Mouse (Mus musculus): ENCODE results near the gene Nop16.

DNA sequence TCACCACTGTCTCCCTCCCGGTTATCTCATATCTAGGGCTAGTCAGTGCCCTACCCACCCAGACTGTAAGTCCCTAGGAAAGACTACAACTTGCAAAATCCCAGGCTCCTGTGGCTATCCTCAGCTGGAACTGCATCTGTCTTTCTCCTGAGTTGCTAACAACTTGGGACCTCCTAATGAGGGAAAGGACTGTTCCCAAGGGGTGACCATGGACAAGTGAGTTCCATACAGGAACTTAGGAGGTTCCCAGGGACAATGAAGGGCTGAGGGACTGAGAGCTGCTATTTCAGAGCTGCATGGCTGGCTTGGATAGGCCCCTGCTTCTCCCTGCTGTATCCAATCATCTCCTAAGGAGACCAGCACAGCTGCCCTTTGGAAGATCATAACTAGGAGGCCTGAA lies 19.4 kb upstream of the Nop16 start:
- TF ChIP-seq POLR2A (IDR thresholded peaks at IDR 0.05; ENCODE audit: insufficient read length, low read depth) (no peak), E2F4 (IDR thresholded peaks at IDR 0.05; ENCODE audit: insufficient read depth) (no peak), MAX (IDR thresholded peaks at IDR 0.05; ENCODE audit: low read depth) (no peak), USF1 (IDR thresholded peaks at IDR 0.05; ENCODE audit: low read depth) (no peak), REST (IDR thresholded peaks at IDR 0.05; ENCODE audit: insufficient read depth, insufficient read length) (no peak), POLR2AphosphoS2 (IDR thresholded peaks at IDR 0.05; ENCODE audit: insufficient read length, low read depth) (no peak), MYOG (IDR thresholded peaks at IDR 0.05; ENCODE audit: control insufficient read depth in 1 of 3, insufficient read depth in 1 of 3, insufficient read length in 2 of 3, low read depth in 2 of 3) (no peak), TCF12 (IDR thresholded peaks at IDR 0.05; ENCODE audit: insufficient read depth, poor library complexity, severe bottlenecking) (no peak)

All from myocyte (in vitro differentiated cells).